Mouse (Mus musculus) ovary, postnatal 36 days (tissue): ENCODE measurements around the gene Epor.

Experiments used
- DNase-seq: peaks from one replicate; pipeline ENCODE4 v3.0.0; 2022; ENCODE audit warnings: low spot score, mixed read lengths

The Epor gene

GRCm38 (mm10) chr9:21968883-21969282 lies 5.6 kb upstream of the Epor start:
- no peak for DNase-seq

GRCm38 (mm10) chr9:21962416-21963059 lies 768 bp downstream of the Epor start:
- peak; percentile 63 for DNase-seq

- no peak for DNase-seq
Observed at GRCm38 (mm10) chr9:21962010-21962409, 1.3 kb downstream of the Epor start.

GRCm38 (mm10) chr9:21961366-21961980 lies 1.8 kb downstream of the Epor start:
- DNase-seq: no peak

GRCm38 (mm10) chr9:21960558-21961208 lies 2.6 kb downstream of the Epor start:
- DNase-seq: peak; percentile 31

- DNase-seq: no peak
Observed at GRCm38 (mm10) chr9:21960135-21960534, 3.2 kb downstream of the Epor start.

GRCm38 (mm10) chr9:21959244-21959643 lies 4.1 kb downstream of the Epor start:
- DNase-seq: no peak

GRCm38 (mm10) chr9:21958372-21958771 lies 4.9 kb downstream of the Epor start:
- DNase-seq: no peak

GRCm38 (mm10) chr9:21955570-21956281 lies 7.6 kb downstream of the Epor start, which contains the start of gene Swsap1:
Gene Swsap1, plus strand, starts transcription at chr9:21955755.
- peak; percentile 97 for DNase-seq

GRCm38 (mm10) chr9:21955225-21955569 lies 8.1 kb downstream of the Epor start:
- DNase-seq: no peak

GRCm38 (mm10) chr9:21954635-21955034 lies 8.7 kb downstream of the Epor start:
- DNase-seq: no peak

GRCm38 (mm10) chr9:21953600-21953999 lies 9.7 kb downstream of the Epor start:
- DNase-seq: no peak

GRCm38 (mm10) chr9:21951977-21952376 lies 11.3 kb downstream of the Epor start:
- no peak for DNase-seq

- peak; percentile 72 for DNase-seq
Observed at GRCm38 (mm10) chr9:21950322-21950721, 13.0 kb downstream of the Epor start.

GRCm38 (mm10) chr9:21948790-21949189 lies 14.5 kb downstream of the Epor start:
- DNase-seq: no peak

GRCm38 (mm10) chr9:21948146-21948545 lies 15.2 kb downstream of the Epor start:
- DNase-seq: no peak

GRCm38 (mm10) chr9:21947540-21948130 lies 15.7 kb downstream of the Epor start:
- DNase-seq: no peak

- no peak for DNase-seq
Observed at GRCm38 (mm10) chr9:21944267-21944666, 19.0 kb downstream of the Epor start.

- DNase-seq: no peak
Observed at GRCm38 (mm10) chr9:21943638-21944037, 19.7 kb downstream of the Epor start.

GRCm38 (mm10) chr9:21943046-21943445 lies 20.3 kb downstream of the Epor start:
- DNase-seq: no peak

GRCm38 (mm10) chr9:21938234-21938855 lies 25.0 kb downstream of the Epor start:
- no peak for DNase-seq

- no peak for DNase-seq
Observed at GRCm38 (mm10) chr9:21937711-21938175, 25.6 kb downstream of the Epor start.
